Mouse (Mus musculus) kidney, adult 10 weeks (tissue): ENCODE results near the gene Wnt9b. TPM values are rescaled to one million over a fixed set of nuclear protein-coding genes. Genes with fewer than 3 reads are reported as not detected.

Source experiments
- polyA plus RNA-seq: library from polyadenylated mRNA; stranded (reverse); fragments of 350-450 nt; fragmentation: Illumina TruSeq; extraction: RNeasy Lipid Tissue Mini Kit (QIAGEN cat#74804); gene quantifications from one replicate; pipeline ENCODE4 v1.2.3, GENCODE M21; 2014; ENCODE audit warnings: low read depth, low replicate concordance

Wnt9b gene
- polyA plus RNA-seq: 0.32 TPM

DNA sequence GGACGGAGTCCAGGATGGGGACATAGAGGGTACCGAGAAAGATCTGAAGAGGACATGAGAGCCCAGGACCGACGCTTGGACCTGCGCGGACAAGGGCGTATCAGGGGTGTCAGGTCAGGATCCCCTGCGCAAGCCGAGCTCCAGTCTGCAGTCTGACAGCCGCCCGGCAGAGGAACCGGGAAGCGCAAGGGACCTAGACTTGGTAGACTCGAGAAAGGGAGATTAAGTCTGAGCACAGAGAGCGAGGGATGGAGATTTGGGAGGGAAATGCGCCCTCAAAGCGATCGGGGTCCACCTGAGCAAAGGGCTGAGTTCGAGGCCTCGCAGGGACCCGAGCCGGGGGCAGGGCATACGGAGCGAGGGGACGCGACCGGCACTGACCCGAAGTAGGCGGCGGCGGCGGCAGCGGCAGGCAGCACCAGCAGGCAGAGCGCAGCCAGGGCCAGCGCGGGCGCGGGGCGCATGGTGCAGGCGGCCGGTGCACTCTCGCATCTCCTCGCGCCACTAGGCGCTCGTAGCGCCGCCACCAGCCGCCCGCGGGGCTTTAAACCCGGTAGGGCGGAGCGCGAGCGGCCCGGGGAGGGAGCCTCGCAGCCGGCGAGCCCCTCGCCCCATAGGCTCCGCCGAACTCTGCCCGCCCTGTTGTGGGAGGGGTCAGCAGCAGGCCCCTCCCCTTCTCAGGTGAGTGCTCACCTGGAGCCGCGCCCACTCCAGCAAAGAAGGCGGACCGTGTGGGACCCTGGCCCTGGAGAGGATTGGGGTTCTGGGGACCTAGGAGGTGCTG is at the start of gene Wnt9b:
TSS of gene Wnt9b (minus strand) at position 516 of the 784 bp plus-strand sequence.

GRCm38 (mm10) chr11:103773387-103774227 is 24.0 kb upstream of the Wnt9b start, which contains the start of gene Wnt3:
Gene Wnt3 (plus strand): TSS chr11:103774150.

GRCm38 (mm10) chr11:103697565-103698176 is 52.0 kb downstream of the Wnt9b start, which contains the start of gene Gosr2:
Gene Gosr2 (minus strand): TSS chr11:103697898.

Other genes starting within 250 kb of the Wnt9b start
- gene Lrrc37a, start 245.2 kb downstream of the Wnt9b start, polyA plus RNA-seq: not detected
- not detected for gene Gm884, start 128.7 kb downstream of the Wnt9b start, polyA plus RNA-seq
- not detected for gene Lyzl6, start 110.9 kb downstream of the Wnt9b start, polyA plus RNA-seq
- not detected for gene Rprml, start 100.3 kb downstream of the Wnt9b start, polyA plus RNA-seq
- 52.1 TPM for gene Gosr2, start 51.9 kb downstream of the Wnt9b start, polyA plus RNA-seq
- gene Wnt3, start 24.3 kb upstream of the Wnt9b start, polyA plus RNA-seq: not detected
- gene Nsf, start 204.2 kb upstream of the Wnt9b start, polyA plus RNA-seq: 24.5 TPM
- 29.6 TPM for gene Arf2, start 216.9 kb upstream of the Wnt9b start, polyA plus RNA-seq